Mouse (Mus musculus) natural killer cell, adult 2 months (primary cell): Measurements from ENCODE around the gene Kifc5b.
"Not testable (repeated sequence)": the region's sequence is repeated elsewhere in the genome, so short reads cannot be mapped to it uniquely, and the experiment has no call there.

Source experiments
- DNase-seq, 2 experiments: peaks; one replicate each; pipeline ENCODE4 v3.0.0; 2022; ENCODE audit warnings: low spot score in 2 of 2

Kifc5b gene

GRCm38 (mm10) chr17:26971247-26971905 is 54.5 kb downstream of the Kifc5b start:
- no peak for DNase-seq

GRCm38 (mm10) chr17:26972107-26972506 is 55.2 kb downstream of the Kifc5b start:
- DNase-seq: no peak

- DNase-seq: peak; percentile 93 to 95
Observed at GRCm38 (mm10) chr17:26972703-26973574, 56.0 kb downstream of the Kifc5b start, which contains the start of gene Zbtb9. Gene Zbtb9 (plus strand): TSS chr17:26973167.

- no peak for DNase-seq
Observed at GRCm38 (mm10) chr17:26974547-26974946, 57.7 kb downstream of the Kifc5b start.

- DNase-seq: no peak
Observed at GRCm38 (mm10) chr17:26975415-26975814, 58.5 kb downstream of the Kifc5b start.

- DNase-seq: not testable (repeated sequence)
Observed at GRCm38 (mm10) chr17:26977354-26977753, 60.5 kb downstream of the Kifc5b start.

- DNase-seq: peak in 1 of 2 experiments; percentile 70
Observed at GRCm38 (mm10) chr17:26979426-26979825, 62.5 kb downstream of the Kifc5b start.

GRCm38 (mm10) chr17:26981050-26981449 is 64.2 kb downstream of the Kifc5b start:
- DNase-seq: no peak
